Mouse (Mus musculus) left cerebral cortex, adult 9 months (tissue): ENCODE measurements around the gene Mepe.
A peak's percentile ranks its signal among the peaks of the same experiment; 100 is the strongest.

Experiments used
- DNase-seq, 2 experiments: peaks; one replicate each; pipeline ENCODE4 v3.0.0; 2022; ENCODE audit warnings: low spot score in 2 of 2

The Mepe gene

GRCm38 (mm10) chr5:104325029-104325428 lies at the start of gene Mepe:
Gene Mepe, plus strand, starts transcription at chr5:104325329.
- DNase-seq = no peak

GRCm38 (mm10) chr5:104294201-104294600 lies 30.9 kb upstream of the Mepe start:
- DNase-seq = no peak

GRCm38 (mm10) chr5:104298994-104299393 lies 26.1 kb upstream of the Mepe start, which contains the start of gene Ibsp:
Gene Ibsp, plus strand, starts transcription at chr5:104299171.
- no peak for DNase-seq

- no peak for DNase-seq
These were observed 11.1 kb upstream of the Mepe start for GRCm38 (mm10) chr5:104314073-104314472.

- DNase-seq = no peak
These were observed 1.8 kb downstream of the Mepe start for GRCm38 (mm10) chr5:104326884-104327283.

GRCm38 (mm10) chr5:104327389-104327788 lies 2.3 kb downstream of the Mepe start:
- DNase-seq = no peak

GRCm38 (mm10) chr5:104327876-104328275 lies 2.7 kb downstream of the Mepe start:
- no peak for DNase-seq

GRCm38 (mm10) chr5:104328317-104328850 lies 3.3 kb downstream of the Mepe start:
- no peak for DNase-seq

- peak in 1 of 2 experiments; percentile 34 for DNase-seq
These were observed 4.3 kb downstream of the Mepe start for GRCm38 (mm10) chr5:104329381-104329780.

GRCm38 (mm10) chr5:104330088-104330487 lies 5.0 kb downstream of the Mepe start:
- DNase-seq = no peak

- DNase-seq = no peak
These were observed 7.2 kb downstream of the Mepe start for GRCm38 (mm10) chr5:104332296-104332695.

GRCm38 (mm10) chr5:104333231-104333640 lies 8.1 kb downstream of the Mepe start:
- DNase-seq = peak in 1 of 2 experiments; percentile 68

- no peak for DNase-seq
These were observed 8.5 kb downstream of the Mepe start for GRCm38 (mm10) chr5:104333643-104334042.

- DNase-seq = no peak
These were observed 9.4 kb downstream of the Mepe start for GRCm38 (mm10) chr5:104334516-104334915.

GRCm38 (mm10) chr5:104335962-104336361 lies 10.8 kb downstream of the Mepe start:
- DNase-seq = no peak

GRCm38 (mm10) chr5:104337491-104337890 lies 12.4 kb downstream of the Mepe start:
- DNase-seq = no peak

GRCm38 (mm10) chr5:104339009-104339408 lies 13.9 kb downstream of the Mepe start:
- peak in 1 of 2 experiments; percentile 42 for DNase-seq

GRCm38 (mm10) chr5:104339706-104340512 lies 14.8 kb downstream of the Mepe start:
- peak in 1 of 2 experiments; percentile 40 for DNase-seq

GRCm38 (mm10) chr5:104340513-104340829 lies 15.3 kb downstream of the Mepe start:
- no peak for DNase-seq

GRCm38 (mm10) chr5:104342881-104343280 lies 17.8 kb downstream of the Mepe start:
- DNase-seq = no peak

- no peak for DNase-seq
These were observed 19.6 kb downstream of the Mepe start for GRCm38 (mm10) chr5:104344526-104345240.

GRCm38 (mm10) chr5:104345241-104345630 lies 20.1 kb downstream of the Mepe start:
- no peak for DNase-seq

- peak in 1 of 2 experiments; percentile 13 for DNase-seq
These were observed 25.9 kb downstream of the Mepe start for GRCm38 (mm10) chr5:104351041-104351440.
